Mouse (Mus musculus): ENCODE measurements around the gene Mnat1. TPM values are rescaled to one million over a fixed set of nuclear protein-coding genes. Genes with fewer than 3 reads are reported as not detected.
"Not testable (repeated sequence)": the region's sequence is repeated elsewhere in the genome, so short reads cannot be mapped to it uniquely, and the experiment has no call there.

Mnat1 gene
- polyA plus RNA-seq, 1 experiment, result 5.2 TPM

DNA sequence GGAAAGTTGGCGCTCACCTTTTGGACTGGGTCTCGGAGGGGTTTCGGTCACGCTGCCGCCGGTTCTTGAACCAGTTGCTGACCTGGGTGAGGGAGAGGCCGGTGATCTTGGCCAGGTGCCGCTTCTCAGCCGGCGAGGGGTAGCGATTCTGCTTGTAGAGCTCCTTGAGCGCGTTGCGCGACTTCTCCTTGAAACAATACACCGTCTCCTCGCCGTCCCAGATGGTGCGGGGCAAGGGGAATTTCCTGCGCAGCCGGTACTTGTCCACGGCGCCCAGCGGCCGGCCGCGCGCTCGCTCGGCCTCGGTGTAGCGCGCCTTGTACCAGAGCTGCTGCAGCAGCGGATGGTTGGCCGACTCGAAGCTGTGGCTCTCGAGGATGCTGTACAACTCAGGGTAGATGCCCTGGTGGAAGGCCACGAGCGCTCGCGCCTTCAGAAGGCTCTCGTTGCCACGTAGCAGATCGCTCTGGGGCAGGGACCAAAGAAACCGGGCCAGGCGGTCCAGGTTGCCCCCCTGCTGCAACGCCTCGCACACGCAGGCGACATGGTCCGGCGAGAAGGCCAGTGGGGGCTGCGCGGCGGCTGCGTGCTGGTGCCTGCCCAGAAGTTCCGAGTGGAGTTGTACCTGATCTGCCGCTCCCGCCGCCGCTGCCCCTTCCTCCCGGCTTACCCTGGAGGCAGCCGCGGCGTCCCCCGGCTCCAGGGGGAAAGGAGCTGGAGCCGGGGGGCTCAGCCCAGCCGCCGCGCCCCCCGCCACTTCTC, 11.0 kb upstream of the Mnat1 start:
- WGBS, result 2% methylated on average over 71 of the region's 71 CpGs
- TF ChIP-seq CTCF (IDR thresholded peaks at IDR 0.05; ENCODE audit: control insufficient read depth, insufficient read depth, low read length), result no peak
- no peak for TF ChIP-seq POLR2A (IDR thresholded peaks at IDR 0.05; ENCODE audit: borderline replicate concordance, control insufficient read depth, low read depth, low read length)
- no peaks in the 10 kb centered on the region for H3K4me1 ChIP-seq (ENCODE audit: control insufficient read depth, insufficient read depth, low read length)

GRCm38 (mm10) chr12:73113196-73113595, 10.3 kb upstream of the Mnat1 start, which contains the start of gene Six4:
Gene Six4 (minus strand): TSS chr12:73113456.
- peak within 1 kb of the TSS; percentile 14 for H3K4me3 ChIP-seq (replicated peaks; ENCODE audit: control insufficient read depth, low read depth, low read length)
- H3K27ac ChIP-seq (ENCODE audit: control insufficient read depth, insufficient read depth, low read depth, low read length, poor library complexity), result no peak within 1 kb of the TSS; the same call in 1 of the 2 replicates
- TF ChIP-seq POLR2A (IDR thresholded peaks at IDR 0.05; ENCODE audit: borderline replicate concordance, control insufficient read depth, low read depth, low read length) (no peak), CTCF (IDR thresholded peaks at IDR 0.05; ENCODE audit: control insufficient read depth, insufficient read depth, low read length) (no peak)
- H3K4me1 ChIP-seq (ENCODE audit: control insufficient read depth, insufficient read depth, low read length), result no peaks in the 10 kb centered on the region
- 2% methylated on average over 20 of the region's 20 CpGs for WGBS

More for the DNA sequence above, 11.0 kb upstream of the Mnat1 start:
- peak overlapping the region; percentile 14 for H3K4me3 ChIP-seq (replicated peaks; ENCODE audit: control insufficient read depth, low read depth, low read length)
- no peak overlapping the region; the same call in 1 of the 2 replicates for H3K27ac ChIP-seq (ENCODE audit: control insufficient read depth, insufficient read depth, low read depth, low read length, poor library complexity)

DNA sequence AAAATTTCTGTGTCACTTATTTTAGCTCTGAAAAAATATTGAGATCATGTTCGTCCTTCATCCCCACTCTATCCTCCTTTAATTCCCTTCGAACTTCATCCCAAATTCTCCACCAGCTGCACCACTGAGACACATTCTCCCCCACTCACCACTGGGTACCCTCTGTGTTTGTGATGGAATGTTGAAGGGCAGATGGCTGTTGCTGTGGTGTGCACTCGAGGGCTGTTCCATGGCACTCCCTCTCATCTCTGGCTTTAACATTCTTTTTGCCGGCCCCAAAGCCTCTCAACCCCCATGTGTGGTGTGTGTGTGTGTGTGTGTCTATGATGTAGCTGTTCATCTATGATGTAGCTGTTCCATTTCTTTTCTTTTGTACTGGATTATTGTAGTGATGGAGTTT, 1.7 kb downstream of the Mnat1 start:
- H3K27ac ChIP-seq (ENCODE audit: control insufficient read depth, insufficient read depth, low read depth, low read length, poor library complexity), result no peak overlapping the region
- no peak overlapping the region for H3K4me3 ChIP-seq (replicated peaks; ENCODE audit: control insufficient read depth, low read depth, low read length)
- H3K4me1 ChIP-seq (ENCODE audit: control insufficient read depth, insufficient read depth, low read length), result no peaks in the 10 kb centered on the region; the same call in 1 of the 2 replicates
- TF ChIP-seq POLR2A (IDR thresholded peaks at IDR 0.05; ENCODE audit: borderline replicate concordance, control insufficient read depth, low read depth, low read length) (no peak), CTCF (IDR thresholded peaks at IDR 0.05; ENCODE audit: control insufficient read depth, insufficient read depth, low read length) (no peak)
- WGBS, result 80% methylated on average over 4 of the region's 4 CpGs

GRCm38 (mm10) chr12:73140732-73141131, 17.2 kb downstream of the Mnat1 start:
- no peaks in the 10 kb centered on the region; the same call in 1 of the 2 replicates for H3K4me1 ChIP-seq (ENCODE audit: control insufficient read depth, insufficient read depth, low read length)
- H3K4me3 ChIP-seq (replicated peaks; ENCODE audit: control insufficient read depth, low read depth, low read length), result no peak overlapping the region
- TF ChIP-seq POLR2A (IDR thresholded peaks at IDR 0.05; ENCODE audit: borderline replicate concordance, control insufficient read depth, low read depth, low read length) (no peak), CTCF (IDR thresholded peaks at IDR 0.05; ENCODE audit: control insufficient read depth, insufficient read depth, low read length) (no peak)
- WGBS, result 72% methylated on average over 3 of the region's 3 CpGs
- H3K27ac ChIP-seq (ENCODE audit: control insufficient read depth, insufficient read depth, low read depth, low read length, poor library complexity), result no peak overlapping the region

DNA sequence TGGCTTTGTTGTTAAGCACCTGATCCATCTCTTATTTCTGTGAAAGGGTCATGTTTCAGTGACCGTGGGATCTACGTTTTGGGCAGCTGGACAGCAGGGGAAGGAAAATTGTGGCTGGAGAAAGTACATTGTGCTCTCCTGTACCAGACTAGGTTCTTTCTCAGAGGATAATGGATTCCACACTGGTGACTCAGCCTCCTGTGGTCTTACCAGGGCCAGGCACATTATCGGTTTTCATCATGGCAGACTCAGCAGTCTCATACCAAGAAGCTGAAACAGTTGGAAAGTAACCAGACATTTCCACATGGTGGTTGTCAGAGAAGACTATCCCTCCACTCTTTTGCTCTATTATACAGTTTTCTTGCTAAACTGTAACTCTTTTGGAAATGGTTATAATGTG, 23.7 kb downstream of the Mnat1 start:
- H3K4me1 ChIP-seq (ENCODE audit: control insufficient read depth, insufficient read depth, low read length), result no peaks in the 10 kb centered on the region; the same call in 1 of the 2 replicates
- 84% methylated on average over 3 of the region's 3 CpGs for WGBS
- TF ChIP-seq CTCF (IDR thresholded peaks at IDR 0.05; ENCODE audit: control insufficient read depth, insufficient read depth, low read length), result no peak
- TF ChIP-seq POLR2A (IDR thresholded peaks at IDR 0.05; ENCODE audit: borderline replicate concordance, control insufficient read depth, low read depth, low read length), result no peak
- H3K4me3 ChIP-seq (replicated peaks; ENCODE audit: control insufficient read depth, low read depth, low read length), result no peak overlapping the region
- H3K27ac ChIP-seq (ENCODE audit: control insufficient read depth, insufficient read depth, low read depth, low read length, poor library complexity), result no peak overlapping the region

- 81% methylated on average over 5 of the region's 5 CpGs for WGBS
- H3K4me3 ChIP-seq (replicated peaks; ENCODE audit: control insufficient read depth, low read depth, low read length); H3K4me1 ChIP-seq (ENCODE audit: control insufficient read depth, insufficient read depth, low read length); H3K27ac ChIP-seq (ENCODE audit: control insufficient read depth, insufficient read depth, low read depth, low read length, poor library complexity): not testable (repeated sequence)
Observed at GRCm38 (mm10) chr12:73151038-73151437, 27.5 kb downstream of the Mnat1 start.

GRCm38 (mm10) chr12:73154150-73154549, 30.6 kb downstream of the Mnat1 start:
- WGBS, result 82% methylated on average over 4 of the region's 4 CpGs
- H3K27ac ChIP-seq (ENCODE audit: control insufficient read depth, insufficient read depth, low read depth, low read length, poor library complexity), result no peak overlapping the region
- no peaks in the 10 kb centered on the region for H3K4me1 ChIP-seq (ENCODE audit: control insufficient read depth, insufficient read depth, low read length)
- no peak overlapping the region for H3K4me3 ChIP-seq (replicated peaks; ENCODE audit: control insufficient read depth, low read depth, low read length)
- TF ChIP-seq POLR2A (IDR thresholded peaks at IDR 0.05; ENCODE audit: borderline replicate concordance, control insufficient read depth, low read depth, low read length), result no peak

- no peak overlapping the region for H3K27ac ChIP-seq (ENCODE audit: control insufficient read depth, insufficient read depth, low read depth, low read length, poor library complexity)
- no peaks in the 10 kb centered on the region; the same call in 1 of the 2 replicates for H3K4me1 ChIP-seq (ENCODE audit: control insufficient read depth, insufficient read depth, low read length)
- 65% methylated on average over 4 of the region's 4 CpGs for WGBS
- H3K4me3 ChIP-seq (replicated peaks; ENCODE audit: control insufficient read depth, low read depth, low read length), result no peak overlapping the region
- no peak for TF ChIP-seq POLR2A (IDR thresholded peaks at IDR 0.05; ENCODE audit: borderline replicate concordance, control insufficient read depth, low read depth, low read length)
- TF ChIP-seq CTCF (IDR thresholded peaks at IDR 0.05; ENCODE audit: control insufficient read depth, insufficient read depth, low read length), result no peak
Observed at GRCm38 (mm10) chr12:73160341-73160740, 36.8 kb downstream of the Mnat1 start.

All from bone marrow, adult 2 months (tissue).